Mouse (Mus musculus) bone marrow macrophage, adult 2 months (primary cell): ENCODE results near the gene Cox10.

Experiments
- CTCF ChIP-seq: IDR thresholded peaks from 2 replicates; pipeline ENCODE4 v1.5.1; 2012; ENCODE audit warnings: low read depth, mild to moderate bottlenecking, low read length, moderate library complexity
- POLR2A ChIP-seq: IDR thresholded peaks from 2 replicates; pipeline ENCODE4 v1.6.1; 2012; ENCODE audit warnings: mild to moderate bottlenecking, low read depth, low read length, borderline replicate concordance

DNA sequence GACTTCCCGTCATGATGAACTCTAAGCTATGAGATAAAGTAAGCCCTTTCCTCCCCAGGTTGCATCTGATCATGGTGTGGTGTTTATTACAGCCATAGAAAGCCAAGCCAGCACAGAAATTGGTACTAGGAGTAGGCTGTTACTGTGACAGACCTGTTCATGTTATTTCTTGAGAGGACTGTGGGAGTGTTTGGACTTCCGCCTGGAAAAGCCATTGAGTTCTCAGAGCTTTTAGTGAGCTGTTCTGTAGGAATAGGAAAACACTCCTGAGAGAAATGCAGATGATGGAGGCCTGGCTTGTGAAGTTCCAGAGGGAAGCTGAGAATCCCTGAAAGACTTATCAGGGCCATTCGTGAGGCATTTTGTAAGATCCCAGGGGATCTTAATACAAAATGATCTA lies 20.8 kb downstream of the Cox10 start:
- TF ChIP-seq CTCF (no peak), POLR2A (no peak)
